Mouse (Mus musculus) ES-CJ7 (cell line): ENCODE results near the gene Peli3.
A peak's percentile ranks its signal among the peaks of the same experiment; 100 is the strongest.

Experiments
- DNase-seq: peaks from one replicate; pipeline ENCODE4 v3.0.0; 2011; ENCODE audit warnings: low read depth, low spot score

The Peli3 gene

DNA sequence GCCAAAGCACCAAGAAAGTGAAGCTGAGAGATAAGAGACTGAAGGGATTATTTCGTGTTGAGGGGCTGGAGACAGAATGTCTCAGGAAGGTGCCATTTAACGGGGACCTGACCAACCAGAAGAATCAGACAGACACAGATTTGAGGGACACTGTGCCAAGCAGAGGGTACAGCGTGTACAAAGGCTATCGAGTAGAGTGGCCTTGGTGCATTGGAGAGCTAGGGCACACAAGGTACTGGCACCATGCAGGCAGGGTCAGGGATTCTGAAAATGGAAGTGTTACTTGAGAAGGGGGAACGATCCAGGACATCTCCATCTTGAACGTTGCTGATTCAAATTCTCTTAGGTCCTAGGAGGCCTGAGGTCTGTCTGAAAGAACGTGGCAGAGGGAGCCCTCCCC is 33.6 kb downstream of the Peli3 start:
- no peak for DNase-seq

DNA sequence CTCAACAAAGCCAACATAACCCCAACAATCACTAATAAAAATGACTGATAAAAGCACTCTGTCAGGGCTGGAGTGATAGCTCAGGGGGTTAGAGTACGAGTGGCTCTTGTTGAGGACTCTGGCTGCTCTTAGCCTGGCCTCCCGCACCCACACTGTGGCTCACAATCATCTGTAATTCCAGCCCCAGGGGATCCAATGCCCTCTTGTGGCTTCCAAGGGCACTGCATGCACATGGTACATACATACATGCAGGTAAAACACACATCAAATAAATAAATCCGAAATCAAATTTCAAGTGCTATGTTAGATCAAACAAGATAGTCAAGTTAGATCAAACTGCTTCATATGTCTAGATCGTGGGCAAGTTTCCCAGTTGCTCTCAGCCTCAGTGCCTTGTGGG is 34.8 kb downstream of the Peli3 start:
- peak; percentile 80 for DNase-seq

DNA sequence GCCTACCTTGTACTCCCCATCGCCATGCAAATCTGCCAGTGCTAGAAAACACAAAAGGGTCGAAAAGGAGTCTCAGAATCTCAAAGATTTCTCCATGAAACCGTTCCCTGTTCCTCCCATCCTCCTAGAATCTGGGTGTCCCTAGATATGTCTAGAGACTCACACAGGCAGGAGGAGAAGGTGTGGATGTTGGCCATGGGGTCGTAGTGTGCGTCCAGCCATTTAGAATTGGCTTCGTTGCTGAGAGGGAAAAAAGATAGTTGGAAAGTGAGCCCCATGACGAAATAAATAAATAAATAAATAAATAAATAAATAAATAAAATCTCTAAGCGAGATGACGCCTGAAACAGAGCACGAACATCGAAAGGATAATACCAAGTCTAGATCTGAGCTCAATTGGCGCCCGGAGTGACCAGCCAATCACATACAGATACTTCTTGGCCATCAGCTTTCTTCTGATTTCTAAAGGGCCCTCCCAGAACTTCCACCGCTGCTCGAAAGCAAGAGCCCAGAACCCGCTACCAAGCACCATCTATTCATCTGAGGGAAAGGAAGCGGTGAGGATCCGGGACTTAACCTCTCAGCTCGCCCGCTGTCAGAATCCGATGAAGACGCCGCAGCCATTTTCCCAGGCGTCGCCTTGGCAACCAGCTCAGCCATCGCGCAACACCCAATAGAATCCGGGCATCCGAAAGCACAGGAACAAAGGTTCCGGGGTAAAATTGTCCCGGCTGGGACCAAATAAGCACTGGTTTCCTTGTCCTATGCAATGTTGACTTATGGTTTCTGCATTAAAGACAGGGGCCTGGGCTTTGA is 36.7 kb downstream of the Peli3 start, which contains the start of gene Bbs1:
Gene Bbs1 (minus strand): TSS at position 650 of the 816 bp plus-strand sequence.
- DNase-seq, result peak; percentile 81

DNA sequence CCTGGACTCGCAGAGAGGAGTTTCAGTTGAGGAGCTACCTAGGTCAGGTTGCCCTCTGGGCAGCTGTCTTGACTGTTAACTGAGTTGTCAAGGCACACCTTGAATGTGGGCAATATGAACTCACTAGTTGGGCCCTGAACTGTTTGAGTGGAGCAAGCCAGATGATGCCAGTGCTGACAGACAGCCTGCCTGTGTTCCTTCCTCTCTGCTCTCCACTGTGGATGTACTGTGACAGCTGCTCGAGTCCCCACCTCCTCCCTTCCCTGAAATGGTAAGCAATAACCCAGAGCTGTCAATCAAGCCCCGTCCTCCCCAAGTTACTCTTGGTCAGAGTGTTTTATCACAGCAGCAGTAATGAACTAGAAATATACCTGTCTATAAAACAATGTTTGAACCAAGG is 43.0 kb downstream of the Peli3 start:
- DNase-seq, result no peak

- DNase-seq, result no peak
Measured at GRCm38 (mm10) chr19:4898972-4899371, 44.0 kb downstream of the Peli3 start.

DNA sequence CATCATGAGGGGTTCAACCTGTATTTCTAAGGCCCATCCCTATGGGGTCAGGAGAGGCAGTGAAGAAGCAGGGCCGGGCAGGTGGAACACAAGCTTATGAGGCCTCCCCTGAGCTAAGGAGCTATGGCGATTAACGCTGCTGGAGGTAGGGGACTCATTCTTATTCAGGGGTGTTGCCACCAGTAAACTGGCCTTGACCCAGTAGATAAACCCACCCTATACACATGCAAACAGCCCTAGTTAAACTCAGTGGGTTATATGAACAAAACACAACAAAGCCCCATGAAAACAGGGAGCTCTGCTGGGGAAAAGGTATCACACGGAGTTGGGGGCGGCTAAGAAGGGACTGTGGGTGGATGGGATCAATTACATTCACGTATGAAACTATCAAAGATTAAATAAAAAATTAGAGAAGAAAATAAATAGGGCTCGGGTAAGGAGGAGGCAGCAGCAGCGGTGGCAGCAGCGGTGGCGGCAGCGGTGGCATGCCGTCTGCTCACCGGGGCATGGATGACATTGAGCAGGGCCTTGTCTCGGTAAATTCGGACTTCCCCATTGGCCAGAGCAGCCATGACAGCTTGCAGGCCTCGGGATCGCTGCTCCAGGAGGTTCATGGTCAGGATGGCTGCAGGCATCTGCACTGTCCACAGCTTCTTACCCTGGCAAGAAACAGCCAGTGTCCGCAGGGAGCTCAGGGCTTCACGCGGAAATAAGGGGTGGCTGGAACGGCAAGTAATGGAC is 46.0 kb downstream of the Peli3 start:
- DNase-seq, result peak; percentile 95

- DNase-seq, result no peak
Measured at GRCm38 (mm10) chr19:4891798-4892197, 51.1 kb downstream of the Peli3 start.

DNA sequence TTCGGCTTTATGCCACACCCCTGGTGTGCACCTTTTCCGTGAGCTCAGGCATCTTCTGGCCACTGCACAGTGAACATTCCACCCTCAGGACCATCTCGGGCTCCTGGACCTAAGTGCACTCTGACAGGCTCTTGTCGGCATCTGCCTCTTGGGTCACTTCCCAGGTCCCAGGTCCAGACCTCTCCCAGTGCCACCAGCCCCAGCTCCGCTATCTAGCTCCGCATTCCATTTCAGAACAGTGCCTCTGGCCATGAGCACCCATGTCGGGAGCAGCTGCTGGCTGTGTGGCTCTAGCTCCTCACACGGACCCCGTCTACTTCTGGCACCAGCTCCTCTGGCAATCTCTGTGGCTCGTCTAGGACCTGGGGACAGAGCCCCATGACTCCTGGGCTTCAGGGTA is 53.1 kb downstream of the Peli3 start:
- DNase-seq, result no peak

GRCm38 (mm10) chr19:4883961-4884360 is 59.0 kb downstream of the Peli3 start:
- DNase-seq, result no peak
